Mouse (Mus musculus): Measurements from ENCODE around the gene Frmd4a.

DNA sequence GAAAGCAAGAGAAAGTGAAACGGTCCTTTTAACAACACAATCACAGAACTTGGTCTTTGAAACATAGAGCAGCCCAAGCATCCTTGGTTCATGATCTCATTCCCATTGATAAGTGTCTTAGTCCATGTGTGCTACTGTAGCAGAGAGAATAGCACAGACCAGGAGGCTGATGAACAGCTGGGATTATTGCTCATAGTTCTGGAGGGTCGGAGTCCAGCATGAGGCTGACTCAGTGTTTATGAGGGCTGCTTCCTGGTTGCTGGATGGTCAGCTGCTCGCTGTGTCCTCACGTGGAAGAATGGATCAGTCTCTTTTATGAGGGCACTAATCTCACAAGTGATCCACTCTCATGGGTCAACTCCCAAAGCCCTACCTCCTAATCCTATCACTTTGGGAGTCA is 347.4 kb downstream of the Frmd4a start:
- no peak for TF ChIP-seq FLI1 (IDR thresholded peaks at IDR 0.05; ENCODE audit: low read length)
- TF ChIP-seq GATA1 (IDR thresholded peaks at IDR 0.05; ENCODE audit: borderline replicate concordance, low read length) = no peak
